Mouse (Mus musculus) testis, postnatal 14 days (tissue): ENCODE measurements around the gene Uqcr10.

Experiments
- DNase-seq: peaks from one replicate; pipeline ENCODE4 v3.0.0; 2021; ENCODE audit warnings: low spot score

The Uqcr10 gene

DNA sequence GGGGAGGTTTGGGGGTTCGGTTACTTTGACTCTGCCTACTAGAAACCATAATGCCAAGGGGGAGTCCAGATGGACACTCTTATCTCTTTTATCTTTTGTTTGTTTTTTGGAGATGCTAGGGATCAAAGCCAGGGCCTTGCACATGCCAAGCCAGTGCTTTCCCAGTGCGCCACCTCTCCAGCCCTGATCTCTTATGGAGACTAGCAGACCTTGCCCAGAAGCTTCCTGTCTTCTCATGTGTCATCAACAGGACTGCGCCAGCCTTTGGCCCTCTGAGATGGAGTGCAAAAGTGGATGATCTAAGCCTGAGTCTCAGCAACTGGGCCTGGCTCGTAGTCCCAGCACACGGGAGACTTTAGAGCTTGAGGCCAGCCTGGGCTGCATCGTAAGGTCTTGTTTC is 28.4 kb downstream of the Uqcr10 start:
- DNase-seq = no peak

- DNase-seq = no peak
Measured at GRCm38 (mm10) chr11:4675126-4675562, 29.0 kb downstream of the Uqcr10 start.

GRCm38 (mm10) chr11:4674593-4674992 is 29.5 kb downstream of the Uqcr10 start:
- no peak for DNase-seq

DNA sequence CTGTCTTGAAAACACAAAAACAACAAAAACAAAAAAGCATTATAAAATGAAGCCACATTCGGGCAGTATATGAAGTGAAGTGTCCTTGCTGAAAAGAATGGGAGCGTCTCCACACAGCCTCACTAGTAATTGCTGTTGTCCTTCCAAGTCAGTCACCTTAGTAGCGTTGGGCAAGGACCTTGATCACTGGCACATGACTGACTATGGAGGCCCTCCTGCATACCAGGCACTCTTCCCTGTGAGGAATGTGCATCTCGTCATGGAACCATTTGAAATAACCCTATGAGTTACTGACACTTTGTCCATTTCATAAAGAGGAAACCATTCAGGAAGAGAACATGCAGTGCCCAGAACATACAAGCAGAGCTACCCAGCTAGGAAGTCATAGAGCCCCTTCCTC is 32.4 kb downstream of the Uqcr10 start:
- no peak for DNase-seq

GRCm38 (mm10) chr11:4662496-4662878 is 41.7 kb downstream of the Uqcr10 start:
- no peak for DNase-seq

DNA sequence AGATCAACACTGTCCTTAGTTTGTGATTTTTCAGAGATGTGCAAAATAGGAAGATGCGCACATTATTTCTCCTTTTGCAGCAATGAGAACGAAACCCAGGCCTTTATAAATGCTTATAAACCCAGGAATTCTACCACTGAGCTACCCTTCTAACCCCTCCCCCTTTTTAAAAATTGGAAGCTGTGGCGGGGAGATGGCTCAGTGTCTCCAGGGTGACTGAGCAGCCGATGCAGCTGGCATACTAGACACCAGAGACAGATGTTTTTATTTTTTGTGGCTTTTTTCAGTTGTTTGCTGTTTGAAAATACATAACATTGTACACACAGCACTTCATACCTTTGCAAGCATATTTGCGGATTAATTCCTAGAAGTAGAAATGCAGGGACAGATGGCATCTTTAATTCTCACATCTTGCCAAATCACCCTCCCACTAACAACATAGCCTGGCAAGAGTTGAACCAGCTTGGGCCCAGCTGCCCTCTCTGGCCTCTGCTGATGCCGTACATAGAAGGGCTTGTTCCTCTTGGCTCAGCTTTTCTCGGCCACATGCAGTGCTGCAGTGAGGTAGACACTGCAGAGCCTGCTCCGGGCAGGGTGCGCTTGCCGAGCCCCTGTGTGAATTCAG is 42.2 kb downstream of the Uqcr10 start:
- no peak for DNase-seq

GRCm38 (mm10) chr11:4661324-4661723 is 42.8 kb downstream of the Uqcr10 start:
- no peak for DNase-seq

DNA sequence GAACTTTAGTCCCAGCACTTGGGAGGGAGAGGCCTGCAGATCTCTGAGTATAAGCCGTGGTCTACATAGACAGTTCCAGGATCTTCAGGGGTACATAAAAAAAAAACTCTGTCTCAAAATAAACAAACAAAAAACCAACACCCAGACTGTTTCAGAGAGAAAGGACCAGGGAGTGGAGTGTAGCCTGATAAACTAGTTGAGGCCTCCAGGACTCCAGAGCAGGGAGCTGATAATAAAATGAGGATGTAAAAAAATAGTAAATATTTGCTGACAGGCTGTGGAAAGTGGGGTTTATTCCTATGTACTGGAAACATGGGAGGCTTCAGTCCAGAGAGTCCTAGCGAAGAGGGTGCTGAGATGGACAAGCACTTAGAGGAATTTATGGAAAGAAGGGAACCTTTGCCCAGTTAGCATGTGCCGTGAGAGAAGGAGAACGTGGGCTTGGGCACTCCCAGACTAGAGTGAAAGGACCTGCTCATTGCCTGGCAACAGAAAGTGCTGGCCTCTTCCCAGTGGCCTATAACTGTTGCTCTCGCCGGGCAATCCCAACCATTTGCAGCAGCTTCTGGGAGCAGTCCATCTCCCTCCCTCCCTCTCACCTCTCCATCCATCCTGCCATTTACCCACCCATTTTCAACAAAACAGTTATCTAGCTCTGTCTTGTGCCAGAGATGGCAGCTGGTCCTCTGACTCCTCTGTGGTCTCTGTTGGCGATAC is 43.7 kb downstream of the Uqcr10 start:
- DNase-seq = no peak

- DNase-seq = no peak
Measured at GRCm38 (mm10) chr11:4659818-4660217, 44.3 kb downstream of the Uqcr10 start.
